8 mouse cellular contexts compared by ENCODE assay signal in the genomic region with DNA sequence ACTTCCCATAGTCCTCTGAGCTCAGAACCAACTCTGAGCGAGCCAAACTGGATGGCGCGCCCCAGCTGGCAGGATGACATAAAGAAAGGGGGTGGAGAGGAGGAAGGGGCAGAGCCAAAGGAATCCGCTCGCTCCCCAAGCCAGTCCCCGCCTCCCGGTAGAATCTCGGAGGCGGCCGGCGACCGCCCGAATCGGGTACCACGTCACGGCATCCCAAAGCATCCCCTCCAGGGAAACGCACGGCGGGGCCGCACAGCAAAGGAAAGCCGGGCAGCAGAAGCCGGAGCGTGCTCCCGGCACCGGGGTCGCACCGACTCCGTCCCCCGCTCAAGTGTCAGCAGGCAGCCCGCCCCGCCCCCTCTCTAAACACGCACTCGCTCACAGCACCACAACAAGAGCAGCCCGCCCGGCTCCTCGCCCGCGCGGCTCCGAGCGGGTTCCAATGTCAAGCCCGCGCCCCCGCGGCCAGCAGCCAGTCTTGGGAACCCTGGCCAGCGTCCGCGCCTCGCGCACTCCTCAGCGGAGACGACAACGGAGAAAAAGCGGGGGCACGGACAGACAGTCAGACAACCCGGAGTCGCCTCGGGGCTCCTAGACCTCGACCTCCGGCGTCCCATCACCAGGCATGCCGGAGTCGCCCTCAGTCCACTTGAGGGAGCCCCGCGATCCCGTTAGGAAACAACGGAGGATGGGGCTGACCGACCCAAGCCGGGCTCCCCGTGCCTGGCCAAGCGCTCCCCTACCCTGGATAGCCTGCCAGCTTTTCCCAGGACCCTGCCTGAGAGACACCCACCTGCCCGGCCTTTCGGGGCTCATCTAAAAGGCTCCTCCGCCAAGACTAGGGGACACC. TPM values are rescaled to one million over a fixed set of nuclear protein-coding genes. Genes with fewer than 3 reads are reported as not detected.
DNase-seq lines count a peak whose midpoint lies in the region; ATAC-seq lines count a peak whose summit lies in the region.

No protein-coding gene starts in this region.

- H3K9me3 ChIP-seq in hindbrain, embryonic 14.5 days (ENCODE audit: control insufficient read depth, low read length), result no peaks in the 10 kb centered on the region

- H3K36me3 ChIP-seq in hindbrain, embryonic 14.5 days (replicated peaks; ENCODE audit: control insufficient read depth, insufficient read depth), result peaks cover 36% of the 10 kb centered on the region

- WGBS in hindbrain, embryonic 14.5 days, result under 1% methylated on average over 72 of the region's 74 CpGs

- H3K4me3 ChIP-seq in hindbrain, embryonic 14.5 days (replicated peaks; ENCODE audit: low read length), result peak overlapping the region; percentile 82

- H3K27ac ChIP-seq in hindbrain, embryonic 14.5 days, result peak overlapping the region; percentile 93

- H3K4me2 ChIP-seq in hindbrain, embryonic 14.5 days (replicated peaks), result peak overlapping the region; percentile 59

- H3K27me3 ChIP-seq in hindbrain, embryonic 14.5 days (ENCODE audit: control insufficient read depth, insufficient read depth, low read length), result no peaks in the 10 kb centered on the region

- DNase-seq in T-cell, adult 2 months (ENCODE audit: low spot score), result peak; percentile 79
- peak; percentile 75 to 83 for DNase-seq in cerebellum, postnatal 25 days
- DNase-seq in frontal cortex, postnatal 25 days (ENCODE audit: low spot score in 2 of 2), result peak; percentile 51 to 71
- peak; percentile 74 for DNase-seq in hindbrain, embryonic 14.5 days (ENCODE audit: low spot score)
- DNase-seq in layer of hippocampus, postnatal 36 days, result peak; percentile 83
- DNase-seq in lung, postnatal 25 days (ENCODE audit: low spot score), result peak; percentile 85
- DNase-seq in retina, embryonic 14.5 days (ENCODE audit: low spot score), result peak; percentile 81
- DNase-seq in thymus, postnatal 36 days, result peak; percentile 73 to 78

- peaks cover 30% of the 10 kb centered on the region for H3K4me1 ChIP-seq in hindbrain, embryonic 14.5 days (replicated peaks; ENCODE audit: control insufficient read depth, insufficient read depth, low read length)

- H3K9ac ChIP-seq in hindbrain, embryonic 14.5 days, result peak overlapping the region; percentile 89

- ATAC-seq in hindbrain, embryonic 14.5 days (ENCODE audit: low FRiP score), result peak; percentile 80

RNA-seq across cellular contexts. Expression of gene Emsy, which starts 0.7 kb away (rescaled TPM):
- polyA plus RNA-seq in hindbrain, embryonic 14.5 days (2014; fragmentation: Nextera tagmentation; extraction: Ambion mirVana), result 39.3 and 45.7 TPM in 2 replicates
- total RNA-seq in layer of hippocampus, postnatal 36 days (2021), result 10 to 100 TPM; 65.7 to 78.1 TPM

RNA-seq across cellular contexts. Expression of gene Thap12, which starts 47.0 kb away (rescaled TPM):
- polyA plus RNA-seq in hindbrain, embryonic 14.5 days (2014; fragmentation: Nextera tagmentation; extraction: Ambion mirVana), result 53.6 and 59.9 TPM in 2 replicates
- 10 to 100 TPM; 75.9 to 77.2 TPM for total RNA-seq in layer of hippocampus, postnatal 36 days (2021)

Comparison
In these comparisons a context has a peak if more than half of its experiments do, and no peak if none do; other contexts are left out.
1. Peak in every context shown above with its lines: DNase-seq, ATAC-seq, H3K4me3 ChIP-seq and H3K27ac ChIP-seq.